Mouse (Mus musculus): ENCODE measurements around the gene Psen2. TPM values are rescaled to one million over a fixed set of nuclear protein-coding genes. Genes with fewer than 3 reads are reported as not detected.
A peak's percentile ranks its signal among the peaks of the same experiment; 100 is the strongest.

The Psen2 gene
- total RNA-seq, 1 experiment, result 13.6 TPM

- Histone ChIP-seq H3K9me3 (ENCODE audit: control insufficient read depth, insufficient read depth, low read depth, low read length) (no peaks in the 10 kb centered on the region), H3K36me3 (ENCODE audit: control insufficient read depth, insufficient read depth, low read length, poor library complexity, severe bottlenecking) (no peaks in the 10 kb centered on the region), H3K27ac (ENCODE audit: insufficient read depth, low read depth, low read length, poor library complexity, severe bottlenecking) (no peak overlapping the region), H3K4me3 (ENCODE audit: insufficient read depth in 1 of 2, low read depth in 1 of 2, low read length in 2 of 2, poor library complexity in 1 of 2, severe bottlenecking in 1 of 2) (no peak overlapping the region), H3K4me1 (ENCODE audit: control insufficient read depth in 2 of 2, insufficient read depth in 2 of 2, low read length in 2 of 2, poor library complexity in 1 of 2) (peaks cover 0 to 10% of the 10 kb centered on the region in 2 experiments; a peak in 2 of 4 replicates), H3K9ac (ENCODE audit: insufficient read depth, low read depth, low read length, poor library complexity, severe bottlenecking) (no peak overlapping the region)
- in situ Hi-C loops (cut with MboI; ENCODE audit: low sequenced_read_pairs in 2 of 2, unreplicated experiment in 2 of 2), result loop anchor here in 1 of 2 experiments (10.0 kb wide), 1 partner anchor 375 kb away; no protein-coding TSS in a partner anchor
- DNase-seq (ENCODE audit: low read depth, low spot score), result no peak
- no peak for TF ChIP-seq ZC3H11A (IDR thresholded peaks at IDR 0.05; ENCODE audit: borderline replicate concordance, low read depth, low read length)
- no peak for TF ChIP-seq ZNF384 (IDR thresholded peaks at IDR 0.05; ENCODE audit: low read depth, low read length)
- TF ChIP-seq MAFK (IDR thresholded peaks at IDR 0.05; ENCODE audit: insufficient read depth, low read depth, low read length), result no peak
- no peak for TF ChIP-seq HCFC1 (IDR thresholded peaks at IDR 0.05; ENCODE audit: borderline replicate concordance, insufficient read depth, low read length)
- no peak for TF ChIP-seq CHD2 (IDR thresholded peaks at IDR 0.05; ENCODE audit: low read depth, low read length)
Measured at GRCm38 (mm10) chr1:180229906-180230305, 33.3 kb downstream of the Psen2 start.

GRCm38 (mm10) chr1:180228854-180229253 lies 34.4 kb downstream of the Psen2 start:
- in situ Hi-C loops (cut with MboI; ENCODE audit: low sequenced_read_pairs in 2 of 2, unreplicated experiment in 2 of 2), result loop anchor here in 1 of 2 experiments (10.0 kb wide), 1 partner anchor 374 kb away; no protein-coding TSS in a partner anchor
- Histone ChIP-seq H3K9ac (ENCODE audit: insufficient read depth, low read depth, low read length, poor library complexity, severe bottlenecking) (no peak overlapping the region), H3K4me3 (ENCODE audit: insufficient read depth in 1 of 2, low read depth in 1 of 2, low read length in 2 of 2, poor library complexity in 1 of 2, severe bottlenecking in 1 of 2) (no peak overlapping the region), H3K4me1 (ENCODE audit: control insufficient read depth in 2 of 2, insufficient read depth in 2 of 2, low read length in 2 of 2, poor library complexity in 1 of 2) (peaks cover 0 to 10% of the 10 kb centered on the region in 2 experiments; a peak in 2 of 4 replicates), H3K9me3 (ENCODE audit: control insufficient read depth, insufficient read depth, low read depth, low read length) (no peaks in the 10 kb centered on the region), H3K27ac (ENCODE audit: insufficient read depth, low read depth, low read length, poor library complexity, severe bottlenecking) (no peak overlapping the region), H3K36me3 (ENCODE audit: control insufficient read depth, insufficient read depth, low read length, poor library complexity, severe bottlenecking) (no peaks in the 10 kb centered on the region)
- TF ChIP-seq HCFC1 (IDR thresholded peaks at IDR 0.05; ENCODE audit: borderline replicate concordance, insufficient read depth, low read length) (no peak), ZC3H11A (IDR thresholded peaks at IDR 0.05; ENCODE audit: borderline replicate concordance, low read depth, low read length) (no peak)
- DNase-seq (ENCODE audit: low read depth, low spot score), result no peak

DNA sequence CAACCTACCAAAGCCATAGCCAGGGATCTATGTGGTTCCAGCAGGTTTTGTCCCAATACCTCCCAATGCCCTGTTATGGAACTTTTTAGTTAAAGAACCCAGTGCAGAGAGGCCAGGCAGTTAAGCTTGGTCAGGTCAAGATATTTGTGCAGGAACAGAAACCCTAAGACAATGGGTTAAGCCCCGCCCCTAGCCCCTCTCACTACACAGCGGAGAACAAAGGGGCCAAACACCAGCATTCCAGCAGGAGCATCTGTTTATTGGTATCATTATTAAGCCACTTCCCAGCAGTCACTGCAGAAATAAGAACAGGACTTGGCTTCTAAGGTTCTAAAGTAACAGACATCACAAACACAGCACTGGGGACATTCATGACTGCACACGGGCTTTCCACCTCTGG lies 36.5 kb downstream of the Psen2 start:
- DNase-seq (ENCODE audit: low read depth, low spot score), result no peak
- TF ChIP-seq CHD2 (IDR thresholded peaks at IDR 0.05; ENCODE audit: low read depth, low read length) (no peak), HCFC1 (IDR thresholded peaks at IDR 0.05; ENCODE audit: borderline replicate concordance, insufficient read depth, low read length) (no peak), MAFK (IDR thresholded peaks at IDR 0.05; ENCODE audit: insufficient read depth, low read depth, low read length) (no peak), ZC3H11A (IDR thresholded peaks at IDR 0.05; ENCODE audit: borderline replicate concordance, low read depth, low read length) (no peak), ZNF384 (IDR thresholded peaks at IDR 0.05; ENCODE audit: low read depth, low read length) (no peak)
- Histone ChIP-seq H3K4me1 (ENCODE audit: control insufficient read depth in 2 of 2, insufficient read depth in 2 of 2, low read length in 2 of 2, poor library complexity in 1 of 2) (peaks cover 0 to 10% of the 10 kb centered on the region in 2 experiments; a peak in 2 of 4 replicates), H3K4me3 (ENCODE audit: insufficient read depth in 1 of 2, low read depth in 1 of 2, low read length in 2 of 2, poor library complexity in 1 of 2, severe bottlenecking in 1 of 2) (peak overlapping the region in 1 of 2 experiments; percentile 65; a peak in 2 of 4 replicates), H3K9ac (ENCODE audit: insufficient read depth, low read depth, low read length, poor library complexity, severe bottlenecking) (no peak overlapping the region), H3K27ac (ENCODE audit: insufficient read depth, low read depth, low read length, poor library complexity, severe bottlenecking) (no peak overlapping the region), H3K9me3 (ENCODE audit: control insufficient read depth, insufficient read depth, low read depth, low read length) (no peaks in the 10 kb centered on the region), H3K36me3 (ENCODE audit: control insufficient read depth, insufficient read depth, low read length, poor library complexity, severe bottlenecking) (no peaks in the 10 kb centered on the region)
- in situ Hi-C loops (cut with MboI; ENCODE audit: low sequenced_read_pairs in 2 of 2, unreplicated experiment in 2 of 2), result loop anchor here in 1 of 2 experiments (10.0 kb wide), 1 partner anchor 372 kb away; no protein-coding TSS in a partner anchor

DNA sequence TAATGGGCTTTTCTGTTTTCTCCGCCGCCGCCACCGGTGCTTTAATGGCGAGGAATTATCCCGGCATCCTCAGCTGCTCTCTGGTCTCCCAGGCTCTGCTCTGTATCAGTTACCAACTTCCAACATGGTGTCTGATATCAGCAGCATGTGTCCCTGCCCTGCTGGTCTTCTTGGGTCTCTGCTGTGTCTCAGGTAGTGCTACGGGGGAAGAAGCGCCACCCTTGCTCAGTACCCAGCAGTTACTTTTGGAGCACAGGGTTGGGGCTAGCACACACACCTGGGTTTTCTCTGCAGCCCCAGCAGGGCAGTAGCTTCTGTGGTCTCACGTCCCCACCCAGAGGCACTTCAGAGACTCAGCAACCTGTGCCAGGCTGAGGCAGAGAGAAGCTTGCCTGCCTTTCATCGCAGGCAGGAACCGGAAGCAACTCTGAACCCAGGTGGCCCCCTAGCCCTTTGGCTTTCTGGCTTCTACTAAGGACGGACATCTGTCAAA lies 37.0 kb downstream of the Psen2 start:
- Histone ChIP-seq H3K9ac (ENCODE audit: insufficient read depth, low read depth, low read length, poor library complexity, severe bottlenecking) (peak overlapping the region; percentile 19; the same call in 1 of the 2 replicates), H3K4me1 (ENCODE audit: control insufficient read depth in 2 of 2, insufficient read depth in 2 of 2, low read length in 2 of 2, poor library complexity in 1 of 2) (peaks cover 0 to 10% of the 10 kb centered on the region in 2 experiments; a peak in 2 of 4 replicates), H3K4me3 (ENCODE audit: insufficient read depth in 1 of 2, low read depth in 1 of 2, low read length in 2 of 2, poor library complexity in 1 of 2, severe bottlenecking in 1 of 2) (peak overlapping the region; percentile 40 to 65), H3K27ac (ENCODE audit: insufficient read depth, low read depth, low read length, poor library complexity, severe bottlenecking) (no peak overlapping the region), H3K36me3 (ENCODE audit: control insufficient read depth, insufficient read depth, low read length, poor library complexity, severe bottlenecking) (no peaks in the 10 kb centered on the region), H3K9me3 (ENCODE audit: control insufficient read depth, insufficient read depth, low read depth, low read length) (no peaks in the 10 kb centered on the region)
- in situ Hi-C loops (cut with MboI; ENCODE audit: low sequenced_read_pairs in 2 of 2, unreplicated experiment in 2 of 2), result loop anchor here in 1 of 2 experiments (10.0 kb wide), 1 partner anchor 371 kb away; no protein-coding TSS in a partner anchor
- TF ChIP-seq ZC3H11A (IDR thresholded peaks at IDR 0.05; ENCODE audit: borderline replicate concordance, low read depth, low read length) (0 out of 2 replicates have a peak, but pooled peaks have one; percentile 21), ZNF384 (IDR thresholded peaks at IDR 0.05; ENCODE audit: low read depth, low read length) (no peak)
- DNase-seq (ENCODE audit: low read depth, low spot score), result no peak

Data from ES-E14 (cell line).